Mouse (Mus musculus) left cerebral cortex, adult 8-10 months (tissue): ENCODE measurements around the gene Pitx1. TPM values are rescaled to one million over a fixed set of nuclear protein-coding genes. Genes with fewer than 3 reads are reported as not detected.

Experiments used
- DNase-seq, 2 experiments: peaks; one replicate each; pipeline ENCODE4 v3.0.0; 2022; ENCODE audit warnings: low spot score in 2 of 2
- total RNA-seq, 4 experiments: library from RNA; stranded (reverse); gene quantifications; 2 replicates each; pipeline ENCODE4 v1.2.4; 2022

Gene Pitx1
- total RNA-seq, 4 experiments from 2014 or later: not detected

GRCm38 (mm10) chr13:55784268-55784667, 51.7 kb downstream of the Pitx1 start, which contains the start of gene Catsper3:
TSS of gene Catsper3 (plus strand) at chr13:55784568.
- DNase-seq: no peak

GRCm38 (mm10) chr13:55775056-55775455, 60.9 kb downstream of the Pitx1 start:
- no peak for DNase-seq

Other genes with a start within 250 kb of the Pitx1 start
- gene B4galt7, start 236.3 kb downstream of the Pitx1 start, total RNA-seq: 10 to 100 TPM; 24.5 to 26.2 (median 25.5) TPM
- 10 to 100 TPM; 37.7 to 49.5 (median 43.4) TPM for gene Caml, start 213.2 kb downstream of the Pitx1 start, total RNA-seq
- gene Ddx46, start 201.2 kb downstream of the Pitx1 start, total RNA-seq: 10 to 100 TPM; 39.6 to 48.5 (median 45.3) TPM
- gene B230219D22Rik, start 143.1 kb downstream of the Pitx1 start, total RNA-seq: 10 to 100 TPM; 65.8 to 72.3 (median 68.7) TPM
- 10 to 100 TPM; 68.2 to 79.0 (median 74.8) TPM for gene Txndc15, start 121.5 kb downstream of the Pitx1 start, total RNA-seq
- 10 to 100 TPM; 28.6 to 32.2 (median 31.0) TPM for gene Pcbd2, start 108.8 kb downstream of the Pitx1 start, total RNA-seq
- under 1 TPM in 3 of 4 experiments, not detected in 1; 0.48 to 0.63 (median 0.59) TPM for gene Catsper3, start 51.6 kb downstream of the Pitx1 start, total RNA-seq